Mouse (Mus musculus) forebrain, embryonic 12.5 days (tissue): Measurements from ENCODE around the gene Emc10. TPM values are rescaled to one million over a fixed set of nuclear protein-coding genes. Genes with fewer than 3 reads are reported as not detected.
A peak's percentile ranks its signal among the peaks of the same experiment; 100 is the strongest.

Source experiments
- ATAC-seq: fragments of 200-750 bp; cut with Nextera tagmentation; 2 replicates; pipeline ENCODE4 v1.8.0; 2017; ENCODE audit warnings: moderate TSS enrichment; ENCODE audit not compliant: low FRiP score
- H3K27ac ChIP-seq: fragments of 300-500 bp; sonication (generic); 2 replicates; pipeline ENCODE4 v1.5.1; 2016; ENCODE audit warnings: mild to moderate bottlenecking
- H3K27me3 ChIP-seq: fragments of 300-500 bp; sonication (generic); 2 replicates; pipeline ENCODE4 v1.6.1; 2016; ENCODE audit warnings: mild to moderate bottlenecking
- H3K36me3 ChIP-seq: fragments of 300-500 bp; sonication (generic); replicated peaks from 2 replicates; pipeline ENCODE4 v1.6.1; 2016; ENCODE audit warnings: mild to moderate bottlenecking
- H3K4me1 ChIP-seq: fragments of 300-500 bp; sonication (generic); 2 replicates; pipeline ENCODE4 v1.6.1; 2016
- H3K4me2 ChIP-seq: fragments of 300-500 bp; sonication (generic); 2 replicates; pipeline ENCODE4 v1.6.1; 2016; ENCODE audit warnings: mild to moderate bottlenecking, moderate library complexity
- H3K4me3 ChIP-seq: fragments of 300-500 bp; sonication (generic); replicated peaks from 2 replicates; pipeline ENCODE4 v1.5.1; 2016; ENCODE audit warnings: mild to moderate bottlenecking
- H3K9ac ChIP-seq: fragments of 300-500 bp; sonication (generic); 2 replicates; pipeline ENCODE4 v1.6.1; 2016; ENCODE audit warnings: mild to moderate bottlenecking
- H3K9me3 ChIP-seq: fragments of 300-500 bp; sonication (generic); 2 replicates; pipeline ENCODE4 v1.6.1; 2016
- WGBS: fragments of 180-500 bp; shearing (Covaris S2); methylation state at CpG from one replicate; pipeline ENCODE4 v1.1.7; 2016; 5-methylcytosine and 5-hydroxymethylcytosine counted together
- polyA plus RNA-seq: library from polyadenylated mRNA; unstranded; fragments of >200 nt; fragmentation: Nextera tagmentation; extraction: Ambion mirVana; gene quantifications from 2 replicates; pipeline ENCODE4 v1.2.1, GENCODE M21; 2016

The Emc10 gene
- polyA plus RNA-seq, 1 experiment from 2014 or later, result 121 TPM

GRCm38 (mm10) chr7:44491391-44491790, 4.9 kb downstream of the Emc10 start:
- no peak for ATAC-seq
- H3K4me3 ChIP-seq, result no peak overlapping the region
- H3K4me1 ChIP-seq, result peaks cover 14% of the 10 kb centered on the region
- H3K36me3 ChIP-seq, result peaks cover 57% of the 10 kb centered on the region
- H3K9me3 ChIP-seq, result no peaks in the 10 kb centered on the region
- no peak overlapping the region for H3K4me2 ChIP-seq
- no peak overlapping the region for H3K9ac ChIP-seq
- no peaks in the 10 kb centered on the region for H3K27me3 ChIP-seq
- no peak overlapping the region for H3K27ac ChIP-seq
- WGBS, result 95% methylated on average over 5 of the region's 5 CpGs

DNA sequence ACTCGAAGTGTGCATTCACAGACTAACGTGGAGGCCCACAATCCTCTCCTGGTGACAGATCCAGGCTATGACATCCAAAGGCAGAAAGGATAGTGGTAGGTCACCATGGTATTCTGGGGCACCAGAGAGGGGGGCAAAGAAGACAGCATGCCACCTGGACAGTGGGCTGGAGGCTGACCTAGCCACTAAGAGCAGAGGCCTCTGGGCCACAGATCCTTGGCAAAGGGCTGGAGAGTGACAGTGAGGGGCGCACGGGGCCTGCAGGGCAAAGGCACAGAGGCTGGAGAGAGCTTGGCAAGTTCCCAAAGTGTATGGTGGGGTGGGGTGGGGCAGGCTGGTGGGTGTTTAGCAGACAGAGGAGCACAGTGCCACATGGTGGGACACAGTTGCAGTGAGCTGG, 6.0 kb downstream of the Emc10 start:
- Histone ChIP-seq H3K4me1 (peaks cover 8% of the 10 kb centered on the region), H3K27ac (no peak overlapping the region), H3K36me3 (peaks cover 57% of the 10 kb centered on the region), H3K4me3 (no peak overlapping the region), H3K9ac (no peak overlapping the region), H3K9me3 (no peaks in the 10 kb centered on the region), H3K4me2 (no peak overlapping the region), H3K27me3 (no peaks in the 10 kb centered on the region)
- 91% methylated on average over 4 of the region's 4 CpGs for WGBS
- ATAC-seq, result no peak

- no peak for ATAC-seq
- H3K9ac ChIP-seq, result no peak overlapping the region
- H3K9me3 ChIP-seq, result no peaks in the 10 kb centered on the region
- H3K36me3 ChIP-seq, result peaks cover 51% of the 10 kb centered on the region
- no peak overlapping the region for H3K4me2 ChIP-seq
- H3K27ac ChIP-seq, result no peak overlapping the region
- H3K4me3 ChIP-seq, result no peak overlapping the region
- no peaks in the 10 kb centered on the region for H3K4me1 ChIP-seq
- 97% methylated on average over 8 of the region's 8 CpGs for WGBS
- H3K27me3 ChIP-seq, result no peaks in the 10 kb centered on the region
Measured at GRCm38 (mm10) chr7:44488545-44488944, 7.8 kb downstream of the Emc10 start.

- no peaks in the 10 kb centered on the region for H3K4me1 ChIP-seq
- no peak overlapping the region for H3K4me2 ChIP-seq
- no peaks in the 10 kb centered on the region for H3K9me3 ChIP-seq
- H3K27me3 ChIP-seq, result peaks cover 3% of the 10 kb centered on the region
- ATAC-seq, result no peak
- H3K9ac ChIP-seq, result no peak overlapping the region
- no peak overlapping the region for H3K4me3 ChIP-seq
- H3K27ac ChIP-seq, result no peak overlapping the region
- WGBS, result 88% methylated on average over 7 of the region's 7 CpGs
- H3K36me3 ChIP-seq, result peaks cover 48% of the 10 kb centered on the region
Measured at GRCm38 (mm10) chr7:44487936-44488335, 8.4 kb downstream of the Emc10 start.

DNA sequence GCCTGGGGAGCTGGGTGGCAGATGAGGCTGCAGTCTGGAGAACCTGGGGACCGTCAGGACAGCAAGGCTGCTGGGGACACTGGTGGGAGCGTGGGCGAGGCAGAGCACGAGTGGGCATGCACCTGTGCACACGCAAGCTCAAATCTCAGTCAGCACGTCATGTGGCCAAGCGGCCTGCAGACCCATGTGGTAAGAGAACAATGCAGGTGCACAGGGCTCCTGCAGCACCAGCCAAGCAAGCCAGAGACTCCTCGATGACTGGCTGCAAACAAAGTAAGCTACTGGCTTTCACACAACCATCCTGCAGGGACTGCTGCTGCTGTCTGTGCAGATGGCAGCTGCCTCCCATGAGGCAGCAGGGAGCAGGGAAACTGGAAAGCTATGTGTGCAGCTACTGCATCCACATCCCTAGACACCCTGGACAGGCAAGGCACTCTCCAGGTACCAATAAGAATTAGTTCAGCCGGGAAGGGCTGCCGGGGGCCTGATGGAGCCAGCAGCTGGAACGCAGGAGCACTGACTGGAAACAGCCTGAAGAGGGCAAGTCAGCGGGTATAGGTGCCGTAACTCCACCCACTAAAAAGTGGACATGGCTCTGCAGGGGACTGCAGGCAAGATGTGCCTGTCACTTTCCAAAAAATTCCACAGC, 9.3 kb downstream of the Emc10 start:
- H3K36me3 ChIP-seq, result peaks cover 39% of the 10 kb centered on the region
- peaks cover 11% of the 10 kb centered on the region for H3K27me3 ChIP-seq
- H3K4me3 ChIP-seq, result no peak overlapping the region
- H3K27ac ChIP-seq, result 0 out of 2 replicates have a peak overlapping the region, but pooled peaks have one; percentile 6
- peak overlapping the region; percentile 25; the same call in 1 of the 2 replicates for H3K9ac ChIP-seq
- no peaks in the 10 kb centered on the region for H3K4me1 ChIP-seq
- H3K4me2 ChIP-seq, result no peak overlapping the region
- 69% methylated on average over 13 of the region's 13 CpGs for WGBS
- H3K9me3 ChIP-seq, result no peaks in the 10 kb centered on the region
- no peak for ATAC-seq

DNA sequence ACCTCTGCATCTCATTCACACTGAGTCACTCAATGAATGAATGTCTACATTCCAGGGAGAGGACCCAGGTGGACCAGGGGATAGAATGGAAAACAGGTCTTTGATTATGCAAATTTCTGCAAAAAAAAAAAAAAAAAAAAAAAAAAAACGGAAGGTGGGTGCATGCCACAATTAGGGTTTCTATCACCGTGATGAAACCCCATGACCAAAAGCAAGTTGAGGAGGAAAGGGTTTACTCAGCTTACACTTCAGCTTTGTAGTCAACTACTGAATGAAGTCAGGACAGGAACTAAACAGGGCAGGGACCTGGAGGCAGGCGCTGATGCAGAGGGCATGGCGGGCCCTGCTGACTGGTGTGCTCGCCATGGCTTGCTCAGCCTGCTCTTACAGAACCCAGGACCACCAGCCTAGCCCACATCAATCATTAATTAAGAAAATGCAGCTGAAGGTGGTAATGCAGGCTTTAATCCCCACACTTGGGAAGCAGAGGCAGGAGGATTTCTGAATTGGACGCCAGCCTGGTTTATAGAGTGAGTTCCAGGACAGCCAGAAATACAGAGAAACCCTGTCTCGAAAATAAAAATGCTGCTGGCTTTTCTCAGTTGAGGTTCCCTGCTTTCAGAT, 10.6 kb downstream of the Emc10 start:
- H3K9ac ChIP-seq, result no peak overlapping the region
- 83% methylated on average over 7 of the region's 7 CpGs for WGBS
- no peak overlapping the region for H3K4me2 ChIP-seq
- H3K27me3 ChIP-seq, result peaks cover 22% of the 10 kb centered on the region
- no peaks in the 10 kb centered on the region for H3K4me1 ChIP-seq
- no peaks in the 10 kb centered on the region for H3K9me3 ChIP-seq
- H3K27ac ChIP-seq, result no peak overlapping the region
- H3K36me3 ChIP-seq, result peaks cover 26% of the 10 kb centered on the region
- no peak for ATAC-seq
- H3K4me3 ChIP-seq, result no peak overlapping the region

DNA sequence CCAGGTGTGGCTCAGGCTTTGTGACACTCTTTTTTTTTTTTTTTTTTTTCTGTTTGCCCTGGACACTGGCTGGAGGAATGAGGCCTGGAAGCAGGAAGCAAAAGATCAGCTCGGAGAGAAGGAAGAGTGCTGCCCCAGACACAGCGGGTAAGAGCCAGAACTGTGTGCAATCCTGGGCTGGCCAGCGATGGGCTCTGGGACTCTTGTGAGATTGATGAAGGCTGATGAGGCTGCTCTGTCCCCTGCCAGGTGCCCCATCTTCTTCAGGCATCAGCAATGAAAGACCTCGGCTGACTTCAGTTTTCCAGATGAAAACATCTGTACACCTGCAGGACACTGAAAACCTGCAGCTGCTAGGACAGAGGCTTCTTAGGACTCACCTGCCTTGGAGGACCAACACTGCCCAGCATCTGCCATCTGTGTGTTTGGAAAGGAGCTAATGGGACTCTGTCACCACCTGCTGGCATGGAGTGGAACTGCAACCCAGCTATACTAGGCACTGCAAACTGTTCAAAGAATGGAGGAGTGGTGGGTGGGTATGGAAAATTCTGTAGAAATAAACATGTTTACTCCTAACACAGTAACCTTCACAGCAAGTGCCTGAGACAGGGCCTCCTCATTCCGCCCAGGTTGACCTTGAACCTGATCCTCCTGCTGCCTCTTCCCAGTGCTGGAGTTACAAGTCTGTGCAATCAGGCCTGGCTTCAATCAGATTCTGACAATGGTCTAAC, 11.3 kb downstream of the Emc10 start:
- H3K4me3 ChIP-seq, result no peak overlapping the region
- peak; percentile 86 for ATAC-seq
- no peak overlapping the region for H3K9ac ChIP-seq
- H3K4me1 ChIP-seq, result no peaks in the 10 kb centered on the region
- H3K4me2 ChIP-seq, result no peak overlapping the region
- H3K9me3 ChIP-seq, result no peaks in the 10 kb centered on the region
- peaks cover 19% of the 10 kb centered on the region for H3K36me3 ChIP-seq
- H3K27ac ChIP-seq, result no peak overlapping the region
- peaks cover 28% of the 10 kb centered on the region for H3K27me3 ChIP-seq
- 37% methylated on average over 5 of the region's 5 CpGs for WGBS

- no peak overlapping the region for H3K4me2 ChIP-seq
- H3K9me3 ChIP-seq, result no peaks in the 10 kb centered on the region
- WGBS, result 93% methylated on average over 1 of the region's 1 CpGs
- H3K9ac ChIP-seq, result no peak overlapping the region
- H3K27me3 ChIP-seq, result peaks cover 37% of the 10 kb centered on the region
- no peaks in the 10 kb centered on the region for H3K4me1 ChIP-seq
- H3K36me3 ChIP-seq, result peaks cover 13% of the 10 kb centered on the region
- H3K27ac ChIP-seq, result no peak overlapping the region
- no peak overlapping the region for H3K4me3 ChIP-seq
- ATAC-seq, result no peak
Measured at GRCm38 (mm10) chr7:44484109-44484508, 12.2 kb downstream of the Emc10 start.

GRCm38 (mm10) chr7:44482836-44483435, 13.4 kb downstream of the Emc10 start:
- Histone ChIP-seq H3K9ac (0 out of 2 replicates have a peak overlapping the region, but pooled peaks have one; percentile 12), H3K9me3 (no peaks in the 10 kb centered on the region), H3K27me3 (peaks cover 47% of the 10 kb centered on the region), H3K4me1 (no peaks in the 10 kb centered on the region), H3K4me3 (no peak overlapping the region), H3K36me3 (peaks cover 3% of the 10 kb centered on the region; the same call in 1 of the 2 replicates), H3K4me2 (no peak overlapping the region), H3K27ac (no peak overlapping the region)
- no peak for ATAC-seq
- WGBS, result 79% methylated on average over 3 of the region's 3 CpGs

GRCm38 (mm10) chr7:44475046-44475614, 21.2 kb downstream of the Emc10 start:
- Histone ChIP-seq H3K27me3 (peaks cover 46% of the 10 kb centered on the region), H3K27ac (peak overlapping the region; percentile 39), H3K4me2 (no peak overlapping the region), H3K9ac (no peak overlapping the region), H3K4me3 (no peak overlapping the region), H3K36me3 (no peaks in the 10 kb centered on the region), H3K9me3 (no peaks in the 10 kb centered on the region), H3K4me1 (peaks cover 32% of the 10 kb centered on the region)
- peak; percentile 22; the same call in 1 of the 2 replicates for ATAC-seq
- WGBS, result 42% methylated on average over 5 of the region's 5 CpGs

DNA sequence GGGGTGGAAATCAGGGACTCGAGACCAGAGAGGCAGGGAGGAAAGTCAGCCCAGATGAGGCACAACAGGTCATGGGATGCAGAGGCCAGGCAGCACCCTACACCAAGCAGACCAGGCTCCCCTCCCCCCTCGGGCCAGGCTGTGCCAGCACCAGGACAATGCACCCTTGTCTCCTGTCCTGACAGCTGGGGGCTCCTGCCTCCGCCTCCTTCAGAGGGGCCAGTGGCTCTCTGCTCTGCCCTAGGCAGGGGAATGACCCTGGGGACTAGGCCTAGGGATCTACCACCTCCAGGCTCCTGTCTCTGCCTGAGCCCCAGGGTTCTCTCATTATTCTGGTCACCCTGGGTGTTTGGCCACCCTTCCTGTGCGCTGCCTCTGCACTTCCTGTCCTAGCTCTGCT, 21.9 kb downstream of the Emc10 start:
- peak overlapping the region; percentile 36; the same call in 1 of the 2 replicates for H3K9ac ChIP-seq
- peaks cover 33% of the 10 kb centered on the region for H3K4me1 ChIP-seq
- peak overlapping the region; percentile 39 for H3K27ac ChIP-seq
- ATAC-seq, result peak; percentile 83
- no peaks in the 10 kb centered on the region for H3K36me3 ChIP-seq
- peaks cover 39% of the 10 kb centered on the region for H3K27me3 ChIP-seq
- H3K4me3 ChIP-seq, result no peak overlapping the region
- H3K9me3 ChIP-seq, result no peaks in the 10 kb centered on the region
- 16% methylated on average over 4 of the region's 4 CpGs for WGBS
- no peak overlapping the region for H3K4me2 ChIP-seq
